Mouse (Mus musculus) neural tube, embryonic 12.5 days (tissue): ENCODE measurements at regions not wholly inside any gene's neighbourhood (a gene's known extent, or its start where the extent isn't known, plus 50 kb on each side); places are given as distances from the start of the nearest gene placed in this dataset.

Experiments
- ATAC-seq: fragments of 200-750 bp; cut with Nextera tagmentation; 2 replicates; pipeline ENCODE4 v1.8.0; 2017; ENCODE audit warnings: low read depth, mild to moderate bottlenecking, moderate TSS enrichment, moderate library complexity; ENCODE audit not compliant: low FRiP score
- H3K27ac ChIP-seq: fragments of 300-500 bp; sonication (generic); 2 replicates; pipeline ENCODE4 v1.5.1; 2016
- H3K27me3 ChIP-seq: fragments of 300-500 bp; sonication (generic); replicated peaks from 2 replicates; pipeline ENCODE4 v1.6.1; 2016; ENCODE audit warnings: mild to moderate bottlenecking
- H3K36me3 ChIP-seq: fragments of 300-500 bp; sonication (generic); 2 replicates; pipeline ENCODE4 v1.6.1; 2016; ENCODE audit warnings: mild to moderate bottlenecking
- H3K4me1 ChIP-seq: fragments of 300-500 bp; sonication (generic); 2 replicates; pipeline ENCODE4 v1.6.1; 2016
- H3K4me2 ChIP-seq: fragments of 300-500 bp; sonication (generic); replicated peaks from 2 replicates; pipeline ENCODE4 v1.6.1; 2016; ENCODE audit warnings: mild to moderate bottlenecking
- H3K4me3 ChIP-seq: fragments of 300-500 bp; sonication (generic); 2 replicates; pipeline ENCODE4 v1.5.1; 2016
- H3K9ac ChIP-seq: fragments of 300-500 bp; sonication (generic); 2 replicates; pipeline ENCODE4 v1.6.1; 2016; ENCODE audit warnings: mild to moderate bottlenecking
- H3K9me3 ChIP-seq: fragments of 300-500 bp; sonication (generic); 2 replicates; pipeline ENCODE4 v1.6.1; 2016; ENCODE audit warnings: mild to moderate bottlenecking
- WGBS: fragments of 180-500 bp; shearing (Covaris S2); methylation state at CpG from one replicate; pipeline ENCODE4 v1.1.7; 2016; 5-methylcytosine and 5-hydroxymethylcytosine counted together

- no peak overlapping the region for H3K27ac ChIP-seq
- H3K36me3 ChIP-seq: no peaks in the 10 kb centered on the region
- H3K9me3 ChIP-seq: no peaks in the 10 kb centered on the region
- peak; percentile 61; the same call in 1 of the 2 replicates for ATAC-seq
- peak overlapping the region; percentile 58 for H3K4me2 ChIP-seq
- no peaks in the 10 kb centered on the region for H3K27me3 ChIP-seq
- 12% methylated on average over 21 of the region's 21 CpGs for WGBS
- 0 out of 2 replicates have a peak overlapping the region, but pooled peaks have one; percentile 9 for H3K9ac ChIP-seq
- no peak overlapping the region for H3K4me3 ChIP-seq
- H3K4me1 ChIP-seq: peaks cover 7% of the 10 kb centered on the region
These were observed 605.5 kb upstream of the Id2 start for GRCm38 (mm10) chr12:25702176-25703022.

GRCm38 (mm10) chr12:25687063-25687462 is 590.1 kb upstream of the Id2 start:
- no peak overlapping the region for H3K9ac ChIP-seq

GRCm38 (mm10) chr12:25676631-25677030 is 579.7 kb upstream of the Id2 start:
- H3K9ac ChIP-seq: no peak overlapping the region
- H3K4me3 ChIP-seq: no peak overlapping the region
- no peaks in the 10 kb centered on the region for H3K36me3 ChIP-seq
- ATAC-seq: no peak
- H3K27ac ChIP-seq: no peak overlapping the region
- WGBS: 91% methylated on average over 11 of the region's 11 CpGs
- no peak overlapping the region for H3K4me2 ChIP-seq
- no peaks in the 10 kb centered on the region for H3K9me3 ChIP-seq
- no peaks in the 10 kb centered on the region for H3K4me1 ChIP-seq
- H3K27me3 ChIP-seq: no peaks in the 10 kb centered on the region

More at GRCm38 (mm10) chr12:25687063-25687462, 590.1 kb upstream of the Id2 start:
- Histone ChIP-seq H3K27me3 (no peaks in the 10 kb centered on the region), H3K36me3 (no peaks in the 10 kb centered on the region), H3K9me3 (no peaks in the 10 kb centered on the region), H3K27ac (no peak overlapping the region), H3K4me1 (no peaks in the 10 kb centered on the region), H3K4me2 (no peak overlapping the region), H3K4me3 (no peak overlapping the region)
- ATAC-seq: no peak

- no peak overlapping the region for H3K9ac ChIP-seq
- no peak for ATAC-seq
- no peaks in the 10 kb centered on the region for H3K9me3 ChIP-seq
- no peak overlapping the region for H3K4me3 ChIP-seq
- H3K27me3 ChIP-seq: no peaks in the 10 kb centered on the region
- no peak overlapping the region for H3K27ac ChIP-seq
- H3K36me3 ChIP-seq: no peaks in the 10 kb centered on the region
- H3K4me1 ChIP-seq: no peaks in the 10 kb centered on the region
- no peak overlapping the region for H3K4me2 ChIP-seq
- WGBS: 89% methylated on average over 11 of the region's 11 CpGs
These were observed 571.4 kb upstream of the Id2 start for GRCm38 (mm10) chr12:25668336-25668735.

- no peak overlapping the region for H3K27ac ChIP-seq
- WGBS: 94% methylated on average over 5 of the region's 5 CpGs
- no peaks in the 10 kb centered on the region for H3K27me3 ChIP-seq
- H3K4me1 ChIP-seq: no peaks in the 10 kb centered on the region
- no peaks in the 10 kb centered on the region for H3K9me3 ChIP-seq
- no peak overlapping the region for H3K4me2 ChIP-seq
- no peak overlapping the region for H3K4me3 ChIP-seq
- no peaks in the 10 kb centered on the region for H3K36me3 ChIP-seq
- H3K9ac ChIP-seq: no peak overlapping the region
- no peak for ATAC-seq
These were observed 557.5 kb upstream of the Id2 start for GRCm38 (mm10) chr12:25654456-25654855.

GRCm38 (mm10) chr12:25650237-25650636 is 553.3 kb upstream of the Id2 start:
- 73% methylated on average over 3 of the region's 3 CpGs for WGBS
- Histone ChIP-seq H3K4me1 (no peaks in the 10 kb centered on the region), H3K27ac (no peak overlapping the region), H3K36me3 (no peaks in the 10 kb centered on the region), H3K9me3 (no peaks in the 10 kb centered on the region), H3K27me3 (no peaks in the 10 kb centered on the region), H3K4me2 (no peak overlapping the region), H3K9ac (no peak overlapping the region), H3K4me3 (no peak overlapping the region)
- no peak for ATAC-seq

GRCm38 (mm10) chr12:25628081-25628480 is 531.1 kb upstream of the Id2 start:
- ATAC-seq: no peak
- Histone ChIP-seq H3K27me3 (no peaks in the 10 kb centered on the region), H3K4me1 (no peaks in the 10 kb centered on the region), H3K9ac (no peak overlapping the region), H3K36me3 (no peaks in the 10 kb centered on the region), H3K9me3 (no peaks in the 10 kb centered on the region), H3K4me2 (no peak overlapping the region), H3K4me3 (no peak overlapping the region), H3K27ac (no peak overlapping the region)

- Histone ChIP-seq H3K4me2 (no peak overlapping the region), H3K4me3 (no peak overlapping the region), H3K9me3 (no peaks in the 10 kb centered on the region), H3K4me1 (no peaks in the 10 kb centered on the region), H3K9ac (no peak overlapping the region), H3K27me3 (no peaks in the 10 kb centered on the region), H3K36me3 (no peaks in the 10 kb centered on the region), H3K27ac (no peak overlapping the region)
- WGBS: 82% methylated on average over 1 of the region's 1 CpGs
- no peak for ATAC-seq
These were observed 528.9 kb upstream of the Id2 start for GRCm38 (mm10) chr12:25625858-25626257.

GRCm38 (mm10) chr12:25623449-25623848 is 526.5 kb upstream of the Id2 start:
- H3K27me3 ChIP-seq: no peaks in the 10 kb centered on the region
- no peaks in the 10 kb centered on the region for H3K4me1 ChIP-seq
- ATAC-seq: no peak
- no peaks in the 10 kb centered on the region for H3K9me3 ChIP-seq
- no peak overlapping the region for H3K4me2 ChIP-seq
- no peak overlapping the region for H3K27ac ChIP-seq
- 92% methylated on average over 2 of the region's 2 CpGs for WGBS
- H3K4me3 ChIP-seq: no peak overlapping the region
- no peak overlapping the region for H3K9ac ChIP-seq
- H3K36me3 ChIP-seq: no peaks in the 10 kb centered on the region

- 89% methylated on average over 2 of the region's 2 CpGs for WGBS
- Histone ChIP-seq H3K4me2 (no peak overlapping the region), H3K9me3 (no peaks in the 10 kb centered on the region), H3K9ac (no peak overlapping the region), H3K36me3 (no peaks in the 10 kb centered on the region), H3K4me1 (no peaks in the 10 kb centered on the region; the same call in 1 of the 2 replicates), H3K27ac (no peak overlapping the region), H3K4me3 (no peak overlapping the region), H3K27me3 (no peaks in the 10 kb centered on the region)
- no peak for ATAC-seq
These were observed 524.2 kb upstream of the Id2 start for GRCm38 (mm10) chr12:25621142-25621541.

- H3K4me2 ChIP-seq: no peak overlapping the region
- no peaks in the 10 kb centered on the region for H3K27me3 ChIP-seq
- no peaks in the 10 kb centered on the region for H3K36me3 ChIP-seq
- ATAC-seq: no peak
- WGBS: 44% methylated on average over 5 of the region's 5 CpGs
- H3K4me1 ChIP-seq: no peaks in the 10 kb centered on the region; the same call in 1 of the 2 replicates
- no peaks in the 10 kb centered on the region for H3K9me3 ChIP-seq
- H3K4me3 ChIP-seq: no peak overlapping the region
- no peak overlapping the region for H3K9ac ChIP-seq
- no peak overlapping the region for H3K27ac ChIP-seq
These were observed 520.6 kb upstream of the Id2 start for GRCm38 (mm10) chr12:25617521-25617920.

- no peaks in the 10 kb centered on the region for H3K9me3 ChIP-seq
- H3K4me2 ChIP-seq: no peak overlapping the region
- H3K4me3 ChIP-seq: no peak overlapping the region
- H3K27me3 ChIP-seq: no peaks in the 10 kb centered on the region
- no peaks in the 10 kb centered on the region; the same call in 1 of the 2 replicates for H3K4me1 ChIP-seq
- H3K9ac ChIP-seq: no peak overlapping the region
- WGBS: 78% methylated on average over 3 of the region's 3 CpGs
- no peak for ATAC-seq
- H3K36me3 ChIP-seq: no peaks in the 10 kb centered on the region
- no peak overlapping the region for H3K27ac ChIP-seq
These were observed 518.4 kb upstream of the Id2 start for GRCm38 (mm10) chr12:25615377-25615776.

GRCm38 (mm10) chr12:25613473-25613872 is 516.5 kb upstream of the Id2 start:
- no peak overlapping the region for H3K4me3 ChIP-seq
- ATAC-seq: no peak
- H3K27ac ChIP-seq: no peak overlapping the region
- no peaks in the 10 kb centered on the region; the same call in 1 of the 2 replicates for H3K4me1 ChIP-seq
- H3K36me3 ChIP-seq: no peaks in the 10 kb centered on the region
- H3K9me3 ChIP-seq: no peaks in the 10 kb centered on the region
- no peak overlapping the region for H3K9ac ChIP-seq
- no peaks in the 10 kb centered on the region for H3K27me3 ChIP-seq
- no peak overlapping the region for H3K4me2 ChIP-seq
